Mouse (Mus musculus) mature B cell (primary cell): ENCODE measurements around the gene Smoc1.

Experiments
- in situ Hi-C: fragments of 300-500 bp; cut with MboI; formaldehyde crosslinking; loops from 2 replicates; pipeline ENCODE4 v1.14.3; 2019

Smoc1 gene

GRCm38 (mm10) chr12:81019280-81019935 is 7.2 kb upstream of the Smoc1 start:
- in situ Hi-C loops: no loop called here

- in situ Hi-C loops: no loop called here
These were observed 2.2 kb upstream of the Smoc1 start for GRCm38 (mm10) chr12:81024407-81024806.

- in situ Hi-C loops: no loop called here
These were observed 1.6 kb upstream of the Smoc1 start for GRCm38 (mm10) chr12:81024993-81025392.

- in situ Hi-C loops: no loop called here
These were observed 661 bp downstream of the Smoc1 start for GRCm38 (mm10) chr12:81026995-81027942.

GRCm38 (mm10) chr12:81028291-81028920 is 1.8 kb downstream of the Smoc1 start:
- in situ Hi-C loops: no loop called here

GRCm38 (mm10) chr12:81029731-81030130 is 3.1 kb downstream of the Smoc1 start:
- in situ Hi-C loops: no loop called here

- in situ Hi-C loops: no loop called here
These were observed 5.0 kb downstream of the Smoc1 start for GRCm38 (mm10) chr12:81031579-81031978.

GRCm38 (mm10) chr12:81033389-81034041 is 6.9 kb downstream of the Smoc1 start:
- in situ Hi-C loops: no loop called here

- in situ Hi-C loops: no loop called here
These were observed 7.4 kb downstream of the Smoc1 start for GRCm38 (mm10) chr12:81034042-81034417.

GRCm38 (mm10) chr12:81035850-81036249 is 9.2 kb downstream of the Smoc1 start:
- in situ Hi-C loops: no loop called here

GRCm38 (mm10) chr12:81043616-81044015 is 17.0 kb downstream of the Smoc1 start:
- in situ Hi-C loops: no loop called here

GRCm38 (mm10) chr12:81046926-81047325 is 20.3 kb downstream of the Smoc1 start:
- in situ Hi-C loops: no loop called here

GRCm38 (mm10) chr12:81049661-81050060 is 23.1 kb downstream of the Smoc1 start:
- in situ Hi-C loops: no loop called here

- in situ Hi-C loops: no loop called here
These were observed 28.5 kb downstream of the Smoc1 start for GRCm38 (mm10) chr12:81055000-81055705.

GRCm38 (mm10) chr12:81055811-81056210 is 29.2 kb downstream of the Smoc1 start:
- in situ Hi-C loops: no loop called here

GRCm38 (mm10) chr12:81057619-81058018 is 31.0 kb downstream of the Smoc1 start:
- in situ Hi-C loops: no loop called here

GRCm38 (mm10) chr12:81058561-81058960 is 32.0 kb downstream of the Smoc1 start:
- in situ Hi-C loops: no loop called here

- in situ Hi-C loops: no loop called here
These were observed 35.3 kb downstream of the Smoc1 start for GRCm38 (mm10) chr12:81061831-81062361.

GRCm38 (mm10) chr12:81063336-81063955 is 36.8 kb downstream of the Smoc1 start:
- in situ Hi-C loops: no loop called here

- in situ Hi-C loops: no loop called here
These were observed 47.5 kb downstream of the Smoc1 start for GRCm38 (mm10) chr12:81074139-81074538.

GRCm38 (mm10) chr12:81074941-81075340 is 48.3 kb downstream of the Smoc1 start:
- in situ Hi-C loops: no loop called here
